8 mouse cellular contexts compared by ENCODE assay signal in genomic region chr13:45000836-45001227, GRCm38 (mm10). TPM values are rescaled to one million over a fixed set of nuclear protein-coding genes. Genes with fewer than 3 reads are reported as not detected.
DNase-seq lines count a peak whose midpoint lies in the region; ATAC-seq and TF ChIP-seq lines count a peak whose summit lies in the region.

No protein-coding gene starts in this region.

- H3K27me3 ChIP-seq in hindbrain, embryonic 13.5 days, result no peaks in the 10 kb centered on the region
- no peaks in the 10 kb centered on the region for H3K27me3 ChIP-seq in liver, embryonic 11.5 days (replicated peaks; ENCODE audit: control insufficient read depth, insufficient read depth, low read length)
- no peaks in the 10 kb centered on the region for H3K27me3 ChIP-seq in myocyte (ENCODE audit: control insufficient read depth, insufficient read depth, insufficient read length)

- no peak for ATAC-seq in hindbrain, embryonic 13.5 days (ENCODE audit: low FRiP score)
- ATAC-seq in liver, embryonic 11.5 days (replicated peaks; ENCODE audit: low FRiP score), result peak; percentile 42; the same call in 1 of the 2 replicates

- peak overlapping the region; percentile 86 for H3K4me3 ChIP-seq in hindbrain, embryonic 13.5 days
- H3K4me3 ChIP-seq in liver, embryonic 11.5 days (ENCODE audit: low read depth, low read length), result peak overlapping the region; percentile 81
- peak overlapping the region; percentile 83 for H3K4me3 ChIP-seq in myocyte

- no peaks in the 10 kb centered on the region for H3K9me3 ChIP-seq in hindbrain, embryonic 13.5 days
- H3K9me3 ChIP-seq in liver, embryonic 11.5 days (ENCODE audit: control insufficient read depth, low read length), result no peaks in the 10 kb centered on the region

- peaks cover 56% of the 10 kb centered on the region for H3K79me2 ChIP-seq in myocyte (ENCODE audit: control insufficient read depth, insufficient read depth)

- peak overlapping the region; percentile 40 for H3ac ChIP-seq in myocyte (ENCODE audit: control insufficient read depth, insufficient read length)

- peaks cover 24% of the 10 kb centered on the region for H3K4me1 ChIP-seq in hindbrain, embryonic 13.5 days (replicated peaks)
- H3K4me1 ChIP-seq in liver, embryonic 11.5 days (replicated peaks; ENCODE audit: control insufficient read depth, insufficient read depth, low read length), result peaks cover 3% of the 10 kb centered on the region; the same call in 1 of the 2 replicates

- peak overlapping the region; percentile 81 for H3K4me2 ChIP-seq in hindbrain, embryonic 13.5 days
- H3K4me2 ChIP-seq in liver, embryonic 11.5 days, result peak overlapping the region; percentile 85
- peak overlapping the region; percentile 69 for H3K4me2 ChIP-seq in myocyte (ENCODE audit: low read depth)

- 18% methylated on average over 7 of the region's 7 CpGs for WGBS in hindbrain, embryonic 13.5 days
- whole genome bisulfite sequencing in liver, embryonic 11.5 days, result 25% methylated on average over 7 of the region's 7 CpGs

- no peak for TF ChIP-seq POLR2A in myocyte (IDR thresholded peaks at IDR 0.05; ENCODE audit: insufficient read length, low read depth)

- peak; percentile 22 for DNase-seq in ovary, postnatal 36 days (ENCODE audit: low spot score)
- DNase-seq in ovary, postnatal 10 days (ENCODE audit: low spot score), result no peak
- DNase-seq in c-Kit-negative CD71-positive TER-119-positive erythroid progenitor cells, embryonic 14.5 days (ENCODE audit: low read depth, low spot score), result peak; percentile 24
- peak; percentile 48 for DNase-seq in fibroblast of lung, adult 2 months (ENCODE audit: low read depth)
- peak; percentile 41 for DNase-seq in liver, embryonic 11.5 days (ENCODE audit: low spot score)
- no peak for DNase-seq in ovary, adult 18-20 months (ENCODE audit: low spot score)

- H3K36me3 ChIP-seq in hindbrain, embryonic 13.5 days, result peaks cover 5% of the 10 kb centered on the region
- no peaks in the 10 kb centered on the region for H3K36me3 ChIP-seq in liver, embryonic 11.5 days (ENCODE audit: control insufficient read depth, insufficient read depth, low read length)
- H3K36me3 ChIP-seq in myocyte (ENCODE audit: control insufficient read depth, insufficient read depth), result peaks cover 6% of the 10 kb centered on the region

- peak overlapping the region; percentile 89 for H3K9ac ChIP-seq in hindbrain, embryonic 13.5 days
- no peak overlapping the region; the same call in 1 of the 2 replicates for H3K9ac ChIP-seq in liver, embryonic 11.5 days (ENCODE audit: low read depth, low read length)

- peak overlapping the region; percentile 23; the same call in 1 of the 2 replicates for H3K27ac ChIP-seq in hindbrain, embryonic 13.5 days
- H3K27ac ChIP-seq in liver, embryonic 11.5 days (ENCODE audit: low read depth, low read length), result no peak overlapping the region

TF ChIP-seq in myocyte, 11 proteins besides CTCF, POLR2A, EP300 and RAD21:
- TF ChIP-seq TCF12 (IDR thresholded peaks at IDR 0.05; ENCODE audit: insufficient read depth, poor library complexity, severe bottlenecking) (no peak), REST (IDR thresholded peaks at IDR 0.05; ENCODE audit: insufficient read depth, insufficient read length) (no peak), TCF3 (IDR thresholded peaks at IDR 0.05; ENCODE audit: insufficient read length, low read depth) (no peak), CEBPB (IDR thresholded peaks at IDR 0.05; ENCODE audit: insufficient read depth, poor library complexity, severe bottlenecking) (no peak), MYOG (IDR thresholded peaks at IDR 0.05; ENCODE audit: control insufficient read depth in 1 of 3, insufficient read depth in 1 of 3, insufficient read length in 2 of 3, low read depth in 2 of 3) (no peak), E2F4 (IDR thresholded peaks at IDR 0.05; ENCODE audit: insufficient read depth) (no peak)
TF ChIP-seq in myocyte: peak in this region for 0.

RNA-seq across cellular contexts. Expression of gene Dtnbp1, which starts 1.1 kb away (rescaled TPM):
- polyA plus RNA-seq in hindbrain, embryonic 13.5 days (2015; fragmentation: Nextera tagmentation; extraction: Ambion mirVana), result 111 and 123 TPM in 2 replicates
- 41.5 and 42.3 TPM in 2 replicates for polyA plus RNA-seq in liver, embryonic 11.5 days (2014; fragmentation: Nextera tagmentation; extraction: Ambion mirVana)
- 99.1 TPM for polyA plus RNA-seq in myocyte (2012; fragmentation: generic; extraction: Trizol)

Comparison
In these comparisons a context has a peak if more than half of its experiments do, and no peak if none do; other contexts are left out.
1. DNase-seq: peak in ovary, postnatal 36 days (single experiment), c-Kit-negative CD71-positive TER-119-positive erythroid progenitor cells, embryonic 14.5 days (single experiment), fibroblast of lung, adult 2 months (single experiment) and liver, embryonic 11.5 days (single experiment); none in ovary, postnatal 10 days (single experiment) and ovary, adult 18-20 months (single experiment).
2. Peak in every context shown above with its lines, with median percentiles within 50 percentile points of each other: H3K4me2 ChIP-seq and H3K4me3 ChIP-seq.